Mouse (Mus musculus) naive thymus-derived CD4-positive, alpha-beta T cell, adult 5 months (primary cell): ENCODE measurements around the gene Clca3a1. TPM values are rescaled to one million over a fixed set of nuclear protein-coding genes. Genes with fewer than 3 reads are reported as not detected.

Experiments used
- polyA plus RNA-seq: library from polyadenylated mRNA; unstranded; fragments of 100-300 nt; shearing (Covaris generic); gene quantifications from one replicate; pipeline ENCODE4 v1.2.1, GENCODE M21; 2017

The Clca3a1 gene
- 0.09 TPM for polyA plus RNA-seq

GRCm38 (mm10) chr3:144760592-144761309, at the start of gene Clca3a1:
Clca3a1 (minus strand) TSS chr3:144760977.

GRCm38 (mm10) chr3:144719901-144720747, 40.7 kb downstream of the Clca3a1 start, which contains the start of gene Sh3glb1:
Sh3glb1 (minus strand) TSS chr3:144720335.

Other genes starting within 250 kb of the Clca3a1 start
- gene Hs2st1, start 190.8 kb downstream of the Clca3a1 start, polyA plus RNA-seq = 18.6 TPM
- 314 TPM for gene Selenof, start 190.7 kb downstream of the Clca3a1 start, polyA plus RNA-seq
- 220 TPM for gene Sh3glb1, start 40.6 kb downstream of the Clca3a1 start, polyA plus RNA-seq
- gene Clca3a2, start 58.5 kb upstream of the Clca3a1 start, polyA plus RNA-seq = not detected
- gene Clca3b, start 88.4 kb upstream of the Clca3a1 start, polyA plus RNA-seq = not detected
- not detected for gene Clca4b, start 171.6 kb upstream of the Clca3a1 start, polyA plus RNA-seq
- gene Clca4a, start 214.1 kb upstream of the Clca3a1 start, polyA plus RNA-seq = not detected